Mouse (Mus musculus) cerebellum, postnatal 36 days (tissue): ENCODE results near the gene Cdc42ep1.

ENCODE experiments used
- DNase-seq, 2 experiments: peaks; one replicate each; pipeline ENCODE4 v3.0.0; 2021 to 2022; ENCODE audit warnings: mixed read lengths in 2 of 2

The Cdc42ep1 gene

GRCm38 (mm10) chr15:78850059-78850824 lies 7.8 kb downstream of the Cdc42ep1 start:
- no peak for DNase-seq

GRCm38 (mm10) chr15:78850944-78851343 lies 8.5 kb downstream of the Cdc42ep1 start:
- DNase-seq, result no peak

- DNase-seq, result peak; percentile 94 to 96
Observed at GRCm38 (mm10) chr15:78851505-78852153, 9.2 kb downstream of the Cdc42ep1 start.

DNA sequence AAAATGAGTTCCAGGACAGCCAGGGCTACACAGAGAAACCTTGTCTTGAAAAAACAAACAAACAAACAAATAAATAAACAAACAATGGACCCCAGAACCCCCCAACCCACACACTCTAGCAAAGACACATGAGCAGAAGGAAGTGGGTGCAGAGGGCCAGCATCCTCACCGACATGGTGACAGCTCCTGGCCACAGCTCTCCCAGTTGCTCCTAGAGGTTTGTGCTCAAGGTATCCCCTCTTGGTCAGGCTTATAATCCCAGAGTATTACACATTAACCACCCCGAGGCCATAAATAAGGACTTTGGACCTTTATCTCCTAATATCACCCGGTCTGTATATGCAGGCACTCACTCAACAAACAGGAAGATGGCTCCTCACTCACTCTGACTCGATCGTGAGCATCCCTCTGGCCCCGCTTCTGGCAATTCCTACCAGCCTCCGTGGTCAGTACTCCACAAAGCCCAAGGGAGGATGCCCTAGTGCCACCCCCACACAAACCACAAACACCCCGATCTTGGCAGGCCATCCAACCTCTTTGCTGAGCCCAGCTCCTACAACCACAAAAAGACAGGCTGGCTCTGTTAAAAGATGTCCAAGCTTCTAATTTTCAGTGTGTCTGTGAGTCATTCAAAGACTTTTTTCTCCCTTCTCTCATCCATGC lies 13.0 kb downstream of the Cdc42ep1 start, which contains the start of gene Lgals2:
Gene Lgals2, minus strand, starts transcription at position 227 of the 663 bp plus-strand sequence.
- no peak for DNase-seq

GRCm38 (mm10) chr15:78857009-78857408 lies 14.6 kb downstream of the Cdc42ep1 start:
- DNase-seq, result peak; percentile 48 to 62

GRCm38 (mm10) chr15:78859311-78859710 lies 16.9 kb downstream of the Cdc42ep1 start:
- DNase-seq, result peak; percentile 65 to 72

DNA sequence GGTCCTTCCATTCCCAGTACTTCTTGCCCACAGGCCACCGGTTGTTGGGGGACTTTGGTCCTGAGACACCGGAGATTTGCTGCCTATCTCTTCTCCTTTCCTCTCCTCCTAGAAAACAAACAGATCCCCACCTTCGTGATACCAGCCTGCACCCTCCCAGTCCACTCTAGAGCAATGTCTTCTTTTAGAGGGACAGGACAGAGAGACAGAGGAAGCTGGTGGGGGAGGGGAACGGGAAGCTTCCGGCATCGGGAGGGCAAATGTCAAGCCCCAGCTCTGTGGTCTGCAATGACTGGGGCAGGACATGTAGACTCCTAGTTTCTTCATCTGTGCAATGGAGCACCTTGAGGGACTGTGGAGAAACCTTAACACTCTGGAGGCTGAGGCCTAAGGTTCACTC lies 17.3 kb downstream of the Cdc42ep1 start:
- no peak for DNase-seq

GRCm38 (mm10) chr15:78862280-78862679 lies 19.9 kb downstream of the Cdc42ep1 start:
- DNase-seq, result no peak

- DNase-seq, result no peak
Observed at GRCm38 (mm10) chr15:78863154-78863553, 20.7 kb downstream of the Cdc42ep1 start.

DNA sequence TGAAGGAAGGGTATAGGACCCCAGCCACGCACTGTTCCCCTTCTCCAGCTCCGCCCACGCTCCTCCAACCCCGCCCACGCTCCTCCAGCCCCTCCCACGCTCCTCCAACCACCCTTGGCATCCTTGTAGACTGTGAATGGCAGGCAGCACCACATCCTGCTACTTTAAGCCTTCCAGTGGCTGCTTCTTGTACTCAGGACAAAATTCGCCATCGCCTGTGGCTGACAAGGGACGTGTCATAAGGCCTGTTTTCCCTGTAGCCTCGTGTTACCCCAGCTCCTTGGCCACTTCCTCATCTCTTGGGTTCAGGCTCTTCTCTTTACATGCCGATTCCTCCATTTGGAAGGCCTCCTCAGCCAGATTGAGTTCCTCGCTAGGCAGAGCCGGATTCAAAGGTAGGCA lies 21.4 kb downstream of the Cdc42ep1 start:
- no peak for DNase-seq

DNA sequence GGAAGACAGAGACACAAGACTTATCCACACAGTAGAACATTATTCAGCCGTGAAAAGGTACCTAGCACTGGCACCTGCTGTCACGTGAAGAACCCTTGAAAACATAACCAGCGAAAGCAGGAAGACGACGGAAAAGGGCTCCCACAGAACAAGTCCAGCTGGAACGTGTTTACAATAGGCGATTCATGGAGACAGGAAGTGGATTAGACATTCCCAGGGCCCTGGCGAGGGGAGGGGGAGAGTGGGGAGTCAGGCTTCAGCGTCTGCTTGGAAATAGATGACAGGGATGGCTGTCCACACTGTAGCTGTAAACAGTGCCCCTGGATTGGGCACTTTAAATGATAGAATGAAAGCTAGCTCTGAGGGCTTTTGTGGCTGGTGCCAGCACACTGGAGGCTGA lies 26.0 kb downstream of the Cdc42ep1 start:
- no peak for DNase-seq

DNA sequence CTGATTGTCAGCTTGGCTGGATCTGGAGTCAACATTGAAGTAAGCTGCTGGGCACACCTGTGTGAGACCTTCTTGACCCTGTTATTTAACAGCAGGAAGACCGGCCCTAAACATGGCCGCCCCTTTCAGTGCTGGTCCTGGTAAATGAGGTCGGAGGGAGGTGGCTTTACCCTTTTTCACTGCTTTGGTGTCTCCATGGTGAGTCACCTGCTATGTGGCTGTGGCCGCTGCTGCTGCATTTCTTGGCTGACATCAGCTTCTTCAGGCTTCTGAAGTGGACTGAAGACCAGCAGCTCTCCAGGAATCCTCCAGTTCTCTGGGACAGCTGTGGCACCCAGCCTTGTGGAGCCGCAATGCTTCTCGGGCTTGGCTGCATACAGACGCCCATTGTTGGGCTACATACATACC lies 26.4 kb downstream of the Cdc42ep1 start:
- DNase-seq, result no peak

DNA sequence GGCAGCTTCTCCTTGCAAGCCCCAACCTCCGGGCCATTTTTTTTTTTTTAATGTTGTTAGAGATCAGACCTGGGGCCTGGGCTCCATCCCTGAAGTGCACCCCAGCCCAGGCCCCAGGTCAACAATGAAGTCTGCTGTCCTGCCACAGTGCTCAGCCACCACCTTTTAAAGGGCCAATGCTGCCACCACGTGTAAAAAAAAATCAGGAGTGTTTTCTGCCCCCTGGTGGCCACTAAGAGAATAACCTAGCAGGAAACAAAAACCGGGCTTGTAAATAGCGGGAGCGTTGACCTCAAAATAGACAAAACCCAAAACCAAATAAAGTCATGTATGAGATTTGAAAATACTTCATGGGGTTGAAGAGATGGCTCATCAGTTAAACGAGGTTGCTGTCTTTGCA lies 27.4 kb downstream of the Cdc42ep1 start:
- peak; percentile 57 to 65 for DNase-seq

DNA sequence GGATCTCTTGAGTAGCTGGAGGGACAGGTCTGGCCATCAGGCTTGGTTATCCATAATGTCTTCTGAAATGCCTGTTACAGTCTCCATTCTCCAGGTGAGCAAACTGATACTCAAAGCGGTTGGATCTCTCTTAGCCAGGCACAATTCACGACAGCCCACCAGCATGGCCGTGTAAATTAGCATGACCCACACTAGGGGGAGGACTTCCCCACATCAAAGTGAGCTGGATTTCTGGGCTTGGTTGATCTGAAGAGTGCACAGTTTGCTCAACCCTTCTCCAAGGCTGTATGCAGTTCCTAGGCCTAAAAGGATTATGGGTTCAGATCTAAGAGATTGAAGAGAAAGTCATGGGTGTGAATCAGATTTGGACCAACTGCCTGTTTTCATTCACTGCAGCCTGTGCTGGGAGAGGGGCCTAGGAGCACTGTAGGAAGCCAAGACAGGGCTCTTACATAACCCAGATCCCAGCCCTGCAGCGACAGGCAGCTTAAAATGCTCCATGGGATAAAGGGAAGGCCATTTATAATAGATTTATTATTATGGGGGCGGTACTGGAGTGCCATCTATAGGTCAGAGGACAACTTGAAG lies 29.7 kb downstream of the Cdc42ep1 start:
- no peak for DNase-seq

GRCm38 (mm10) chr15:78873803-78874435 lies 31.5 kb downstream of the Cdc42ep1 start:
- no peak for DNase-seq

- no peak for DNase-seq
Observed at GRCm38 (mm10) chr15:78874989-78875388, 32.6 kb downstream of the Cdc42ep1 start.

DNA sequence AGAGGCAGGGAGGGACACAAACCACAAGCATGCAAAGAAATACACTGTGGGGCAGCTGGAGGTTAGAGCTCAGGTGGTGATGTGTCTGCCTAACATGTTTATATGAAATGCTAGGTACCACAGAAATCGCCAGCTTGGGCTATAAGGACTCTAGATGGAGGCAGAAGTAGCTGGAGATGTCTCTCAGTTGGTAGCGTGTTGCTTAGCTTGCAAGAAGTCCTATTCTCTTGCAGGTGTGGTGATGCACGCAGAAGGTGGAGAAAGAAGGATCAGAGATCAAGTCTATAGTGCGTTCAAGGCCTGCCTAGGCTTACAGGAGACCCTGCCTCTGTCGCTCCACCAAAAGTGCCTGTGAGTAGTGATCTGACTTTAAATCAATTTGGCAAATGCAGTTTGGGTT lies 33.1 kb downstream of the Cdc42ep1 start:
- no peak for DNase-seq

DNA sequence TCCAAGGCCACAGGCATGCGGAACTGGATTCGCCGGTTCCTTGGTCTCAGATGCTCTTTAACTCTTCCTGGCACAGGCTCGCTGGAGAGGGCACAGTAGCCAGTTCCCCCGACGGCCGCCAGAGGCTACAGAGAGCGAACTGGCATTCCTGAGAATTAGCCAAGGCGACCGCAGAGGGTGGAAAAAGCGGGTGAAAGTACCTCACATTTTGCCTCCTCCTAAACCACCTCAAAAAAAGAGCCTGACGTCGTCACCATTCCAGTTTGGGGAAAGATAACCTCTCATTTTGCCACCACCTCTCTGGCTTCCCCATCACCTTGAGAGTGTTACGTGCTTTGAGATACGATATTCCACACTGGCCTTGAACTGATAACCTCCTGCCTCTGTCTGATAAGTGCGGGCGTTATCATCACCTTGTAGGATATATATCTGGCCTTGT lies 33.9 kb downstream of the Cdc42ep1 start:
- DNase-seq, result peak; percentile 83 to 84

DNA sequence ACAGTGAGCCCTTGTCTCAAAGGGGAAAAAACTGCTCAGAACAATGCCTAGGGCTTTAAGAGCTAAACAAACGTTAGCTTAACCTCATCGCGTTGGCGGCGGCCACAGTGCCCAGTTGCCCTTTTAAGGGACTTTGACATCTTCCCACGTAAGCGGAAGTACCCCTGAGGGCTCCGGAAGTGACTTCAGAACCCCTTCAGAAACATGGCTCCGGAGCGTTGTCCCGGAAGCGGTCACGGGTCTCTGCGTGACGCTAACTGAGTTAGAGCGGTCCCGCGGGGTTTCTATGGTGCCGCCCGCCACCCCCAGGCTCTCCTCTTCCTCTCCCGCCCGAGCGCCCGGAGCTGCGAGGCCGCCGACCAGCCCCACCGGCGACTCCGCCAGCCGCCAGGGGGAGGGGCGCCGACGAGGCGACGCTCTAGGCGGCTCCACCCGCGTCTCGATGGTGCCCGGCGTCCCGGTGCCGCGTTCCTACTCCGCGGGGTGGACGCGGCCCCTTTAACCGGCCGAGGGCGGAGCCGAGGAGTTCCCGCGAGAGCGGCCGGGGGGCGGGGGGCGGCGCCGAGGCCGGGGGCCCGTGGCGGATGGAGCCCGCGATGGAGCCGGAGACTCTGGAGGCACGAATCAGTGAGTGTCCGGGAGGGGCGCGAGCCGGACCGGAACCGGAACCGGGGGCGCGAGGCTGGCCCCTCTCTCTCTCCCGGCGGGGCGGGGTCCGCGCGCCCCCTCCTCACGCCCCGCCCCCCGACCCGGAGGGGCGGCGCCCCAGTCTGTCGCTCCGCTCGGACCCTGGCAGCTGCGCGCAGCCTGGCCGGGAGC lies 34.8 kb downstream of the Cdc42ep1 start, which contains the start of gene Gga1:
Gene Gga1, plus strand, starts transcription at position 200 of the 819 bp plus-strand sequence.
- peak; percentile 90 to 95 for DNase-seq

GRCm38 (mm10) chr15:78877810-78878390 lies 35.5 kb downstream of the Cdc42ep1 start:
- DNase-seq, result peak in 1 of 2 experiments; percentile 34
